Mouse (Mus musculus) common myeloid progenitor, adult 5-6 weeks (primary cell): Measurements from ENCODE around the gene Psen2. TPM values are rescaled to one million over a fixed set of nuclear protein-coding genes. Genes with fewer than 3 reads are reported as not detected.

Experiments used
- ATAC-seq: replicated peaks from 2 replicates; pipeline ENCODE4 v1.8.0; 2016; ENCODE audit warnings: low read depth, mild to moderate bottlenecking, moderate TSS enrichment, inconsistent platforms; ENCODE audit not compliant: poor library complexity, severe bottlenecking
- total RNA-seq: library from RNA; stranded (forward); fragments of 200-1000, 187-1606 nt; gene quantifications from 2 replicates; pipeline ENCODE4 v1.2.3, GENCODE M21; 2017

The Psen2 gene
- total RNA-seq, 1 experiment from 2014 or later: 24.3 TPM

GRCm38 (mm10) chr1:180251176-180252048 lies 11.8 kb downstream of the Psen2 start:
- no peak for ATAC-seq

- no peak for ATAC-seq
These were observed 12.8 kb downstream of the Psen2 start for GRCm38 (mm10) chr1:180250441-180250830.

- peak; percentile 72 for ATAC-seq
These were observed 13.4 kb downstream of the Psen2 start for GRCm38 (mm10) chr1:180249666-180250440.

GRCm38 (mm10) chr1:180248593-180249146 lies 14.6 kb downstream of the Psen2 start:
- ATAC-seq: 0 out of 2 replicates have a peak, but pooled peaks have one; percentile 13

- ATAC-seq: peak; percentile 19; the same call in 1 of the 2 replicates
These were observed 15.3 kb downstream of the Psen2 start for GRCm38 (mm10) chr1:180247901-180248300.

- ATAC-seq: no peak
These were observed 17.3 kb downstream of the Psen2 start for GRCm38 (mm10) chr1:180245741-180246507.

- ATAC-seq: no peak
These were observed 31.5 kb downstream of the Psen2 start for GRCm38 (mm10) chr1:180231729-180232128.

- ATAC-seq: no peak
These were observed 32.7 kb downstream of the Psen2 start for GRCm38 (mm10) chr1:180230580-180230979.

- ATAC-seq: no peak
These were observed 33.3 kb downstream of the Psen2 start for GRCm38 (mm10) chr1:180229906-180230305.

- ATAC-seq: 0 out of 2 replicates have a peak, but pooled peaks have one; percentile 6
These were observed 34.4 kb downstream of the Psen2 start for GRCm38 (mm10) chr1:180228854-180229253.

- ATAC-seq: no peak
These were observed 36.5 kb downstream of the Psen2 start for GRCm38 (mm10) chr1:180226766-180227165.

- ATAC-seq: peak; percentile 54
These were observed 37.0 kb downstream of the Psen2 start for GRCm38 (mm10) chr1:180226221-180226713.

GRCm38 (mm10) chr1:180225500-180226220 lies 37.6 kb downstream of the Psen2 start:
- ATAC-seq: peak; percentile 87

GRCm38 (mm10) chr1:180222007-180222406 lies 41.2 kb downstream of the Psen2 start:
- ATAC-seq: no peak

GRCm38 (mm10) chr1:180220791-180221542 lies 42.3 kb downstream of the Psen2 start:
- no peak for ATAC-seq

- no peak for ATAC-seq
These were observed 46.5 kb downstream of the Psen2 start for GRCm38 (mm10) chr1:180216541-180217276.

- ATAC-seq: peak; percentile 95
These were observed 48.2 kb downstream of the Psen2 start for GRCm38 (mm10) chr1:180215044-180215443.

- no peak for ATAC-seq
These were observed 50.3 kb downstream of the Psen2 start for GRCm38 (mm10) chr1:180212911-180213310.
